Mouse (Mus musculus): ENCODE data around the gene Mlec. TPM values are rescaled to one million over a fixed set of nuclear protein-coding genes. Genes with fewer than 3 reads are reported as not detected.
"Not testable (repeated sequence)": the region's sequence is repeated elsewhere in the genome, so short reads cannot be mapped to it uniquely, and the experiment has no call there.

Gene Mlec
- polyA plus RNA-seq, 1 experiment: 84.4 TPM

DNA sequence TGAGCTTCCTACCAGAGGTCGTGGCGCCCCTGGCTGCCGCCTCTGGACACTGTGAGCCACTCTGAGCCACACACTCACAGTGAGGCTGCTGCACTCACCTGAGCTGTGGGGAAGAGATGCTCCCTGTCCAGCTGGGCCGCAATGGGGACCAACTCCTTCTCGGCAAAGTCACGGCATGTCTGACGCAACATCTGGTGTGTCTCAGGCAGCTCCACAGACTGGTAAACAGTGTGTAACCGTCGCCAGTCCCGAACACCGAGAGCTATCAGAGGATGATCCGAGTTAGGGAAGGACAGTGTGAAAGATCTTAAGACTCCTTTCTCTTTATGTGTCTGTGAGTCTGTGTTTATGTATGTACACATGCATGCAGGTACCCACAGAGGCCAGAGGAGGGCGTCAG lies 40.5 kb downstream of the Mlec start:
- Histone ChIP-seq H3K9me3 (no peaks in the 10 kb centered on the region), H3K27me3 (replicated peaks) (no peaks in the 10 kb centered on the region), H3K4me1 (peaks cover 26% of the 10 kb centered on the region), H3K36me3 (replicated peaks; ENCODE audit: low read length) (peaks cover 51% of the 10 kb centered on the region), H3K4me3 (replicated peaks) (peak overlapping the region; percentile 48)
- TF ChIP-seq GATA1 (IDR thresholded peaks at IDR 0.05; ENCODE audit: borderline replicate concordance, low read length): no peak
- no peak for TF ChIP-seq FLI1 (IDR thresholded peaks at IDR 0.05; ENCODE audit: low read length)

DNA sequence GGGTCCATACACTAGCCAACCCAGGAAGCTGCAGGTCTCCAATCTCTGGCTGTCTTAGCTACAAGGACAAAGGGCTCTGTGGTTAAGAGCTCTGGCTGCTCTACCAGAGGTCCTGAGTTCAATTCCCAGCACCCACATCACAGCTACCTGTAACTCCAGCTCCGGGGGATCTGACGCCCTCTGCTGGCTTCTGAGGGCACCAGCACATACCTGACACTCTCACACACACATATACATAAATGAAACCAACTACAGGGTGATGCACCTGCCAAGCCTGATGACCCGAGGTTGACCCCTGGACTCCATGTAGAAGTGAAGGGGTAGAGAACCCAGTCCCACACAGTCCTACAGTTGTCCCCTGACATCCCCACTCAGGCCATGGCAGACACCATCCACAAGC lies 41.6 kb downstream of the Mlec start:
- H3K27me3 ChIP-seq (replicated peaks): no peaks in the 10 kb centered on the region
- TF ChIP-seq GATA1 (IDR thresholded peaks at IDR 0.05; ENCODE audit: borderline replicate concordance, low read length) (no peak), FLI1 (IDR thresholded peaks at IDR 0.05; ENCODE audit: low read length) (no peak)
- H3K9me3 ChIP-seq: no peaks in the 10 kb centered on the region
- peaks cover 30% of the 10 kb centered on the region for H3K4me1 ChIP-seq
- peaks cover 57% of the 10 kb centered on the region for H3K36me3 ChIP-seq (replicated peaks; ENCODE audit: low read length)
- H3K4me3 ChIP-seq (replicated peaks): no peak overlapping the region

- Histone ChIP-seq H3K4me3 (replicated peaks) (no peak overlapping the region), H3K4me1 (peaks cover 28% of the 10 kb centered on the region), H3K9me3 (no peaks in the 10 kb centered on the region), H3K36me3 (replicated peaks; ENCODE audit: low read length) (peaks cover 76% of the 10 kb centered on the region), H3K27me3 (replicated peaks) (no peaks in the 10 kb centered on the region)
- TF ChIP-seq FLI1 (IDR thresholded peaks at IDR 0.05; ENCODE audit: low read length) (no peak), GATA1 (IDR thresholded peaks at IDR 0.05; ENCODE audit: borderline replicate concordance, low read length) (no peak)
Observed at GRCm38 (mm10) chr5:115114501-115114900, 43.5 kb downstream of the Mlec start.

DNA sequence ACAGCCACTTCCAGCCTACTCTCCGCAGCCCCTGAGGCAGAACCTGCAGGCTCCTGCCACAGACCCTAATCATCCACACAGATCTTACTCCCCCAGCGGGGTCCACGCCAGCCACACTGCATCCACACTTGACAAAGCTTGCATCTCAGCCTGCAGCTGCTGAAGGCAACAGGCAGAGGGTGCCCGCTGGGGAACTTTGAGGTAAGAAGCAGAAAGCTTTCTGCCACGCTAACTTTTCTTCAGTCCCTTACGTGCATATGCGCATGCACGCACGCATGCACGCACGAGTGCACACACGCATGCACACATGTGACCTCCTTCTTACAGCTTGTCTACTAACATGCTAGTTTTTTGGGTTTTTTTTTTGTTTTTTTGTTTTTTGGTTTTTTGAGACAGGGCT lies 44.7 kb downstream of the Mlec start:
- Histone ChIP-seq H3K4me3 (replicated peaks) (no peak overlapping the region), H3K36me3 (replicated peaks; ENCODE audit: low read length) (peaks cover 82% of the 10 kb centered on the region)

DNA sequence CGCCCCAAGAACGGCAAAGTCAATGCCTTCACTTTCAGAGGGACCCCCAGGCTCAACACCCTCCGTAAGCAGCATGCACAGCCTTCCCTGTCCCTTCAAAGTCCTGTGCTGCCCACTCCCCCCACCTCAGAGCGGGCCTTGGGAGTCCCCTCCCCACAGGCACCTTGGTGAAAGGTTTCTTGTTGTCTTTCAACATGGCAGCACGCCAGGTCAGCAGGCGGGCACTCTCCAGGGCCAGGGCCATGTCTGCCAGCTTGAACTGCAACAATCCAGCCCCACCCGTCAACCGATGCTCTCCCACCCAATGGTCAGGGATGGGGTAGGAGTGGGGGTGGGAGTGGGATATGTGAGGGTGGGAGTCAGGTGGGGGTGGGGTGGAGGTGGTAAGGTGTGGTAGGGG lies 46.8 kb downstream of the Mlec start:
- H3K4me1 ChIP-seq: peaks cover 7% of the 10 kb centered on the region
- H3K36me3 ChIP-seq (replicated peaks; ENCODE audit: low read length): peaks cover 77% of the 10 kb centered on the region
- H3K4me3 ChIP-seq (replicated peaks): no peak overlapping the region
- no peaks in the 10 kb centered on the region for H3K9me3 ChIP-seq
- TF ChIP-seq GATA1 (IDR thresholded peaks at IDR 0.05; ENCODE audit: borderline replicate concordance, low read length) (no peak), FLI1 (IDR thresholded peaks at IDR 0.05; ENCODE audit: low read length) (no peak)
- H3K27me3 ChIP-seq (replicated peaks): no peaks in the 10 kb centered on the region

More for the DNA sequence above, 44.7 kb downstream of the Mlec start:
- Histone ChIP-seq H3K4me1 (peaks cover 21% of the 10 kb centered on the region), H3K9me3 (no peaks in the 10 kb centered on the region), H3K27me3 (replicated peaks) (no peaks in the 10 kb centered on the region)
- TF ChIP-seq FLI1 (IDR thresholded peaks at IDR 0.05; ENCODE audit: low read length) (no peak), GATA1 (IDR thresholded peaks at IDR 0.05; ENCODE audit: borderline replicate concordance, low read length) (no peak)

DNA sequence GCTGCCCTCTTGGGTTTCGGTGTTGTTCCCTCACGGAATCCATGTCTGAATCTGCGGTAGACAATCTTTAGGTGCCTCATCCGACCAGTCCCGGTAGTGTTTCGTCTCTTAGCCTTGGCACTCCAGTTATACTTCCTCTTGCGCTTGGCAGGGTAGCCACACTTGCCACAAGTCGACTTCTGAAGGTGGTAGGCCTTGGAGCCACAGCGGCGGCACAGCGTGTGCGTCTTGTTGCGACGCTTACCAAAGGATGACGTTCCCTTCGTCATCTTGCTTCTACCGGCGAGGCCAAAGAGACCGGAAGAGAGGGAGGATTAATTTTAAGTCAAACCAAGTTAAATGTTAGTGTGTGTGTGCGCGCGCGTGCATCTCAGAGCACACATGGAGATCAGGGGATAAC lies 54.7 kb downstream of the Mlec start:
- H3K36me3 ChIP-seq (replicated peaks; ENCODE audit: low read length): peaks cover 70% of the 10 kb centered on the region
- not testable (repeated sequence) for H3K4me3 ChIP-seq (replicated peaks)

DNA sequence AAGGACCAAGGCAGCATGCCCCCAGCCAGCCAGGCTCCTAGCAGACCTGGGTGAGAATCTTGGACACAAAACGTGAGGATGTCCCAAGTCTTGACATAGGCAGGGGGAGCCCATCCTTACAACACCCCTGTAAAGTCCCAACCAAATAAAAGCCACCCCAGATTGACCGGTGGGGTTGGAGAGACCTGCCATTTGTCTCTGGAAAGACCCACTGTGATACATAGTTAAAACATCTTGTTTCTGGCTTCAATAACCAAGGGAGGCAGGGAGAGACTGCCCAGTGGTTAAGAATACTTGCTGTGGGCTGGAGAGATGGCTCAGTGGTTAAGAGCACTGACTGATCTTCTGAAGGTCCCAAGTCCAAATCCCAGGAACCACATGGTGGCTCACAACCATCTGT lies 55.7 kb downstream of the Mlec start:
- TF ChIP-seq GATA1 (IDR thresholded peaks at IDR 0.05; ENCODE audit: borderline replicate concordance, low read length): no peak
- no peak for TF ChIP-seq FLI1 (IDR thresholded peaks at IDR 0.05; ENCODE audit: low read length)
- Histone ChIP-seq H3K4me3 (replicated peaks) (no peak overlapping the region), H3K27me3 (replicated peaks) (no peaks in the 10 kb centered on the region), H3K4me1 (peaks cover 20% of the 10 kb centered on the region), H3K9me3 (no peaks in the 10 kb centered on the region), H3K36me3 (replicated peaks; ENCODE audit: low read length) (peaks cover 73% of the 10 kb centered on the region)

More for the DNA sequence above, 54.7 kb downstream of the Mlec start:
- H3K4me1 ChIP-seq: peaks cover 20% of the 10 kb centered on the region
- not testable (repeated sequence) for H3K27me3 ChIP-seq (replicated peaks); H3K9me3 ChIP-seq

GRCm38 (mm10) chr5:115100473-115100872 lies 57.5 kb downstream of the Mlec start:
- no peak for TF ChIP-seq FLI1 (IDR thresholded peaks at IDR 0.05; ENCODE audit: low read length)
- peaks cover 86% of the 10 kb centered on the region for H3K36me3 ChIP-seq (replicated peaks; ENCODE audit: low read length)
- H3K9me3 ChIP-seq: no peaks in the 10 kb centered on the region
- no peaks in the 10 kb centered on the region for H3K27me3 ChIP-seq (replicated peaks)
- peaks cover 32% of the 10 kb centered on the region for H3K4me1 ChIP-seq
- H3K4me3 ChIP-seq (replicated peaks): no peak overlapping the region

DNA sequence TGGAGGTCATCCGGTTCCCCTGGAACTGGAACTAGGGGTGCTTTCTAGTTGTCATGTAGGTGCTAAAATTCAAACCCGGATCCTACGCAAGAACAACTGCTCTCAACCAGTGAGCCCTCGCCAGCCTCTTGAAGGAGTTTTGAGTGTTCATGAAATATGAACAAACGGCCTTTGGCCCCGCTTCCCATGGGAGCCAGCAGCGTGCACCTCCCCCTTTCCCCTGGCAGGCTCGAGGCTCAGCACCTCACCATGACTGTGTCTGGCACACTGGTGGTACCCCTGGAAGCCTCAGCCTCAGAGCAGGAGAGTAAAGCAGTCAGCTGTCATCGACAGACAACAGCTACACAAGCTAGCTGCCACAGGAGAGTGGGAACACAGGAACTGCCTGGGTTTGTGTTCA lies 58.0 kb downstream of the Mlec start:
- no peak for TF ChIP-seq FLI1 (IDR thresholded peaks at IDR 0.05; ENCODE audit: low read length)
- TF ChIP-seq GATA1 (IDR thresholded peaks at IDR 0.05; ENCODE audit: borderline replicate concordance, low read length): no peak
- peaks cover 37% of the 10 kb centered on the region for H3K4me1 ChIP-seq
- no peaks in the 10 kb centered on the region for H3K27me3 ChIP-seq (replicated peaks)
- no peaks in the 10 kb centered on the region for H3K9me3 ChIP-seq
- H3K36me3 ChIP-seq (replicated peaks; ENCODE audit: low read length): peaks cover 91% of the 10 kb centered on the region
- no peak overlapping the region for H3K4me3 ChIP-seq (replicated peaks)

GRCm38 (mm10) chr5:115099530-115099929 lies 58.4 kb downstream of the Mlec start:
- Histone ChIP-seq H3K9me3 (no peaks in the 10 kb centered on the region), H3K27me3 (replicated peaks) (no peaks in the 10 kb centered on the region), H3K36me3 (replicated peaks; ENCODE audit: low read length) (peaks cover 95% of the 10 kb centered on the region), H3K4me3 (replicated peaks) (no peak overlapping the region), H3K4me1 (peaks cover 41% of the 10 kb centered on the region)
- TF ChIP-seq GATA1 (IDR thresholded peaks at IDR 0.05; ENCODE audit: borderline replicate concordance, low read length) (no peak), FLI1 (IDR thresholded peaks at IDR 0.05; ENCODE audit: low read length) (no peak)

DNA sequence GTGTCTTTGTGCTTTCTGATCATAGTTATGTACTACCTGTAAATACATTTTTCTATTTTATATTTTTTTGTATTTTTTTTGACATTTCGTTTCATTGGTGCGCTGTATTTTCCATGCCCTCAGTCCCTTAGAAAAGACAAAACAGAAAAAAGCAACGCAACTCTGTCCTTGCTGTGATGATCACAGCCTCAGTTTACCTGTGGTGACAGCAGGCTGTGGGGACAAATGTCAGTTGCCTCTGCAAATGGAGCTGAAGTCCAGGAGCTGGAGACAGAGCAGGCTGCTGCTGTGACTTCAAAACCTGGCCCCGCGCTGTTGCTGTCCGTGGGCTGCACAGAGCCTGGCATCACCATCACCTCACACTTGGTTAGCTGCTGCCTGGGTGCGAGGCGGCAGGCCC lies 59.8 kb downstream of the Mlec start, which contains the start of gene Gm10401:
TSS of gene Gm10401 (minus strand) at position 101 of the 400 bp plus-strand sequence.
- peaks cover 55% of the 10 kb centered on the region for H3K4me1 ChIP-seq
- peaks cover 96% of the 10 kb centered on the region for H3K36me3 ChIP-seq (replicated peaks; ENCODE audit: low read length)
- H3K4me3 ChIP-seq (replicated peaks): no peak within 1 kb of the TSS
- no peaks in the 10 kb centered on the region for H3K9me3 ChIP-seq
- no peaks in the 10 kb centered on the region for H3K27me3 ChIP-seq (replicated peaks)
- TF ChIP-seq GATA1 (IDR thresholded peaks at IDR 0.05; ENCODE audit: borderline replicate concordance, low read length) (no peak), FLI1 (IDR thresholded peaks at IDR 0.05; ENCODE audit: low read length) (no peak)

Other genes with a start within 250 kb of the Mlec start
- 6.4 TPM in 1 of 2 replicates, not detected in the other for gene Oasl1, start 234.9 kb downstream of the Mlec start, polyA plus RNA-seq (2012; ENCODE audit: insufficient read depth, low replicate concordance)
- 16.4 and 35.8 TPM in 2 replicates for gene 2210016L21Rik, start 216.0 kb downstream of the Mlec start, polyA plus RNA-seq (2012; ENCODE audit: insufficient read depth, low replicate concordance)
- not detected in 2 replicates for gene Hnf1a, start 187.1 kb downstream of the Mlec start, polyA plus RNA-seq (2012; ENCODE audit: insufficient read depth, low replicate concordance)
- gene Sppl3, start 147.0 kb downstream of the Mlec start, polyA plus RNA-seq (2012; ENCODE audit: insufficient read depth, low replicate concordance): 8.1 and 18.2 TPM in 2 replicates
- gene Gm10401, start 59.9 kb downstream of the Mlec start, polyA plus RNA-seq (2012; ENCODE audit: insufficient read depth, low replicate concordance): not detected in 2 replicates
- gene Acads, start 38.8 kb downstream of the Mlec start, polyA plus RNA-seq (2012; ENCODE audit: insufficient read depth, low replicate concordance): 34.8 and 43.5 TPM in 2 replicates
- 13.4 and 25.4 TPM in 2 replicates for gene Unc119b, start 23.2 kb downstream of the Mlec start, polyA plus RNA-seq (2012; ENCODE audit: insufficient read depth, low replicate concordance)
- gene Cabp1, start 36.2 kb upstream of the Mlec start, polyA plus RNA-seq (2012; ENCODE audit: insufficient read depth, low replicate concordance): 1.7 TPM in 1 of 2 replicates, not detected in the other
- gene Pop5, start 77.7 kb upstream of the Mlec start, polyA plus RNA-seq (2012; ENCODE audit: insufficient read depth, low replicate concordance): 51.5 and 56.1 TPM in 2 replicates
- 127 and 382 TPM in 2 replicates for gene Rnf10, start 114.7 kb upstream of the Mlec start, polyA plus RNA-seq (2012; ENCODE audit: insufficient read depth, low replicate concordance)
- 8.3 and 12.6 TPM in 2 replicates for gene Coq5, start 121.5 kb upstream of the Mlec start, polyA plus RNA-seq (2012; ENCODE audit: insufficient read depth, low replicate concordance)
- gene Dynll1, start 142.8 kb upstream of the Mlec start, polyA plus RNA-seq (2012; ENCODE audit: insufficient read depth, low replicate concordance): 552 and 565 TPM in 2 replicates
- gene Srsf9, start 169.0 kb upstream of the Mlec start, polyA plus RNA-seq (2012; ENCODE audit: insufficient read depth, low replicate concordance): 79.3 and 86.6 TPM in 2 replicates
- 1.9 and 8.0 TPM in 2 replicates for gene Gatc, start 183.0 kb upstream of the Mlec start, polyA plus RNA-seq (2012; ENCODE audit: insufficient read depth, low replicate concordance)
- 7.6 TPM in 1 of 2 replicates, not detected in the other for gene Triap1, start 183.0 kb upstream of the Mlec start, polyA plus RNA-seq (2012; ENCODE audit: insufficient read depth, low replicate concordance)
- 3,165 and 8,052 TPM in 2 replicates for gene Cox6a1, start 190.8 kb upstream of the Mlec start, polyA plus RNA-seq (2012; ENCODE audit: insufficient read depth, low replicate concordance)

Data from megakaryocyte, embryonic 14.5 days (primary cell).